Mouse (Mus musculus) cerebral cortex, adult 2 months (tissue): ENCODE measurements around the gene Mmel1.

Experiments used
- WGBS: fragments of 180-500 bp; shearing (Covaris S2); methylation state at CpG from one replicate; pipeline ENCODE4 v1.1.7; 2018; 5-methylcytosine and 5-hydroxymethylcytosine counted together

The Mmel1 gene

DNA sequence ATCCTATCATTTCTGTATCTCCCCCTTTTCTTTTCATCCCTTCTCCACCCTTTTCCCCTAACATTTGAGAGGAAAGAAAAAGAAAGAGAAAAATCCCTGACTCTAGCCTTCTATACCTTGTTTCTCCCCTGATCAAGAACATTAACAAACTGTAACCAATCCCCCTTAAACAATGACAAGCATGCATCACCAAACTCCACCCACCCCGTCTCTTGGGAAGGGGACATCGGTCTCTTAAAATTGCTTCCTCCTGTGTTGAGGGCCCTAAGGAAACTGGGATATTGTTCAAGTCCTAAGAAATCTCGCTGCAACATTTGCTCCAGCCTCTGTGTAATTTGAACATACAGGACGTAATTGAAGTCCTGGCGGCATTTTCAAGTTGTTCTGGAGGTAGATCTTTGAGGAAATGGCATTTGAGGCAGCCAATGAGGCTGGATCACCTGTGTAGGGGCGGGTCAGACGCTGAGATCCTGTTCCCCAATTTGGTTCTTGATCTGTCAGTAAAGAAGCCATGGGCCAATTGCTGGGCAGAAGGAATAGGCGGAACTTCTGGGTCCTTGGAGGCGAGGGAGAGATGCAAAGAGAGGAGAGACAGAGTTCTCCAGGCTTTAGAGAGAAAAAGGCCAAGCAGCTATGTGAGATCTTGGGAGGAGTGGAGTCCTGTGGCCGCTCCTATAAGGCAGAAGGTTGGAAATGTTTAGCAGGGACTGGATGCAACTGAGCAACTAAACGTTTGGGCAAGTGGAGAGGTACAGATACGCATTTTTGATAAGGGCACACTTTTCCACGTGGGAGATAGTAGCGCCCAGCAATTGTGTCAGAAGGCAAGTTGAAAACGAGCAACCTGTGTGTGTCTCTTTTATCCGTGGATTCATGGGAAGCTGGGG is 35.0 kb downstream of the Mmel1 start:
- 8% methylated on average over 16 of the region's 16 CpGs for WGBS

- WGBS: 37% methylated on average over 17 of the region's 17 CpGs
Observed at GRCm38 (mm10) chr4:154907833-154908232, 38.4 kb downstream of the Mmel1 start.

DNA sequence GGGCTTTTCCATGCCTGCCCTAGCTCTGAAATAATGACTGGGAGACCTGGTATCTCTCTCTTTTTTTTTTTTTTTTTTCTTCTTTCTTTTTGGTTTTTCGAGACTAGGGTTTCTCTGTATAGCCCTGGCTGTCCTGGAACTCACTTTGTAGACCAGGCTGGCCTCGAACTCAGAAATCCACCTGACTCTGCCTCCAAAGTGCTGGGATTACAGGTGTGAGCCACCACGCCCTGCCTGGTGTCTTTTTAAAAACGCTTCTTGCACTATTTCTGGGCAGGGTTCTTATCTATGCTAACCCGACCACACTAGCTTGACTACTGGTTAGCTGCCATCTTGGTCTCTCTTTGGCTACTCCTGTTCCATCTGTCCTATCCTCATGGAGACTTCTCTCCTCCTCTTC is 39.1 kb downstream of the Mmel1 start:
- WGBS: 95% methylated on average over 5 of the region's 5 CpGs

DNA sequence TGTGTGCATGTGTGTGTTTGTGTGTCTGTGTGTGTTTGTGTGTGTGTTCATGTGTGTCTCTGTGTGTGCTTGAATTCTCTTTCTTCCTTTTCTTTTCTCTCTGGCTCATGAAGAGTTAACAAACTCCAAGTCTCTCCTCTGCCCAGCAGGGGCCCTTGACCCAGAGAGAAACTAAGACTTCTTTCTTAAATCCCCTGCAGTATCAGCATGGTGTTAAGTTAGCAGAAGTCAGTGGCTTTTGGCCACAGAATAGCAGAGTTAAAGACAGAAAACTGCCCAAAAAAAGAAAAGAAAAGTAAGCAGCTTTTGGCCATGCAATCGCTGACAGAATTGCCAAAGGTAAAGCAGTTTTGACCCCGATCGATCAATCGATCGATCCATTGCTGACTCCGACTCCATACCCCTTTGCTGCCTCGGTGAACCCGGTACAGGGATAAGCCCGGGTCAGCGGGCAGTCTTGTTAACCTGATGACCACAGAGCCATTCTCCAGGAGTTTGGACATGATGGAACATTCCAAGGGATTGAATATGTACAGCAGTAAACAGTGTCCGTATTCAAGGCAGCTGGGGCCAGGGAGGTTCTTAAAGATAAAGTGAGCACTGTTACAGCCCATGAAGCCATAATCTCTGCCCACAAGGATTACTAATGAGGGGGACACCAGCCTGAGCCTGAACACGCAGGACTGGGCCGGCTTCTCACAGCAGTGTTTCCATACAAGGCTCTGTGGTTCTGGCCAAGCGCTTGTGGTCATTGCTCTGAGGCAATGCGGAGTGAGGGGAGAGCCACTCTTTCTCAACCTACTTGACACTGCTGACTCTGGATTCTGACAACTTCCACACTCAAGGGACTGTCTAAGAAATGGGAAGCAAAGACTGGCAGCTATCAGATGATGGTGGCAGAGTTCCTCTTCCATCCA is 41.5 kb downstream of the Mmel1 start:
- WGBS: 41% methylated on average over 15 of the region's 15 CpGs

DNA sequence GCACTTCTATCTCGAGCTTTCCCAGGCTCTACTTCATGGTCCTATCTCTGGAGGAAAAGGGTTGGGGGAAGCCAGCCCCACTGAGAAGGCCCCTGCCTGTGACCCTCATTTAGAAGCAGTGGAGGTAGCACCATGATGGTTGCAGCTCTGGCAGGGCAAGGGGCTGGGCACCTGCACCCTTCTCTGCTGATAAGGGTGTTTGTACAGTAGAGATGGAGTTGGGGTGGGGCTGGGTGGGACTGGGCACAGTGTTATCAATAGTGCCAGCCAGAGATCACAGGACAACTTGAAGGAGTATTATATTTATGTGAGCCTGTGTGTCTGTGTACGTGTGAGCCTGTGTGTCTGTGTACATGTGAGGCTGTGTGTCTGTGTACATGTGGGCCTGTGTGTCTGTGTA is 42.3 kb downstream of the Mmel1 start:
- 91% methylated on average over 2 of the region's 2 CpGs for whole genome bisulfite sequencing

DNA sequence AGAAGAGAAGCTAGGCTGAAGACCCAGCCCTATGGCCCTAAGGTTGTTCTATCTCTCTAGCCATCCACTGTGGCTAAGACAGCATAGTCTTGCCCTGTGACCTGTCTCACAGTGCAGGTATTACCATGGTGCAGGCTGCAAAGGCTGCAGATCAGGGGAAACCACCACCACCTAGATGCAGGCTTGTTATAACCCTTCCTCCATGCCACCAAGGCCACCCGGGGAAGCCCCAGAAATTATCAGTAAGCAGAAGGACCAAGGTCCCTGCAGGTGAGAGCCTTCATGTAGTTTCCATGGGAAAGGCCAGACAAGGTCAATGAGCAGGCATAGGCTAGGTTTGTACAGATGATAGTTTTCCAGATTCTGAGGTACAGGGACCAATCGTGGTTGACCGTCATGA is 44.5 kb downstream of the Mmel1 start:
- 96% methylated on average over 3 of the region's 3 CpGs for WGBS

GRCm38 (mm10) chr4:154914252-154914651 is 44.9 kb downstream of the Mmel1 start:
- WGBS: 96% methylated on average over 4 of the region's 4 CpGs

- 89% methylated on average over 3 of the region's 3 CpGs for WGBS
Observed at GRCm38 (mm10) chr4:154914707-154915106, 45.3 kb downstream of the Mmel1 start.

GRCm38 (mm10) chr4:154915286-154915685 is 45.9 kb downstream of the Mmel1 start:
- 83% methylated on average over 10 of the region's 10 CpGs for WGBS

DNA sequence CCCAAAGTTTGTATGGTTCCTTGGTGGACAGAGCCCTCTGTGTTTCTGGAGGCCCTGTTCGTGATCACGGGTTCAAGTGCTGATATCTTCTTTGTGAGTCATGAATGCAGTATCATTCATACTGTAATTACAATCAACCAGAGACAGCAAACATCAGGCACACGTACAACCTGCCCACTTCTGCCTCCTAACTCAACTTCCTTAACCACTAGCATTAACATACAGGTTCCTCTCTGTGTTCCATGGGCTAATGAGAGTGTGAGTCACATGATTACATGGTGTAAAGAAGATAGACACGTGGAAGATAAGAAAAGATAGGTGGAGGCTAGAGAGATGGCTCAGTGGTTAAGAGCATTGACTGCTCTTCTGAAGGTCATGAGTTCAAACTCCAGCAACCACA is 47.3 kb downstream of the Mmel1 start:
- WGBS: 89% methylated on average over 4 of the region's 4 CpGs

DNA sequence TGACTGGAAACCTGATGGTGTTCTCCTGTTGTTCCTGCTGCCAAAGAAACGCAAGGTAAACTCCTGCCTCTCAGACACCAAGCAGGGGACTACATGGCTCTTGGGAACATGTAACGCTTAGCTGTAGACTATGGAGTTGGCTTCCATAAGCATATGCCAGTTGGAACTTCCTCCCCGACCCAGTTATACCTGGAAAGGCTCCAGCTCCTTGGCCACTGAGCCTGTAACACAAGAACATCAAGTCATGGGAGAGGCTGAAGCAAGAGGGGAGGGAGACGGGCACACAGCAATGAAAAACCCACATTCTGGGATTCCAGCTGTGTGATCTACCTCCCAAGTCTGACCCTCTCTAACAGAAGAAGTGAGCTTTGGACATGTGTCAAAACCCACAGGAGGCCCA is 52.9 kb downstream of the Mmel1 start:
- WGBS: 70% methylated on average over 4 of the region's 4 CpGs

DNA sequence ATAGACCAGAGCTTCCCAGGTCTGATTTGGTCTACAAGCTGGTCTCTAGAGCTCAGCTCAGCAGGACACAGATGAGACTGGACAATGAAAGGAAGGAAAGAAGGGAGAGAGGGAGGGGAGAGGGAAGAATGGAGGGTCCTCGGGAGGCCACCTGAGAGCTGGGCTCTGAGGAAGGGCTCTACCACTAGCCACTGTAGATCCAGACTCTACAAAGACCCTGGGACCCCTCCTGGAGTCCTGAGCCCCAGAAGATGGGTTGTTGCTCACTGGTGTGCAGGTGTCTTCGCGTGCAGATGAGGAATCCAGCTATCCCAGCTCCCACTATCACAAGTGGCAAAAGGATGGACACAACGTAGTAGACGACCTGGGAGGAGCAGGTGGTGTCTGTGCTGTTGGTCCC is 53.5 kb downstream of the Mmel1 start:
- 88% methylated on average over 5 of the region's 5 CpGs for WGBS

DNA sequence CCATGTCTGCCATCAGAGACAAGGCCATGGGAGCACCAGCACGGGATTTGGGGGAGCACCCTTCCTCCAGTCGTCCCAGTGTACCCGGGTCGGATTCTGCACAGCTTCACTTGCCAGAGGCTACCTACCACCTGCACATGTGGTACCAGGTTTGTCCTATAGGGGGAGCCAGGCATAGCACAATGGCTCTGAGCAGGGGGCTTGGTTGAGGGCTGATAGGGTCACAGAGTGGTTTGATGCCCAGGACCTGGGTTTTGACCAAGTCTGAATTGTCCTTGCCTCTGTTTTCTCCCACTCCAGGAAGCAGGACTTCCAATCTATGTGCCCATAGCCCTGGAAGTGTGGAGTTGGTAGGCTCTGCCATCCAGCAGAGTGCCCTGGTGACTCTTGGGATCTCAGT is 56.0 kb downstream of the Mmel1 start:
- 65% methylated on average over 4 of the region's 4 CpGs for WGBS

DNA sequence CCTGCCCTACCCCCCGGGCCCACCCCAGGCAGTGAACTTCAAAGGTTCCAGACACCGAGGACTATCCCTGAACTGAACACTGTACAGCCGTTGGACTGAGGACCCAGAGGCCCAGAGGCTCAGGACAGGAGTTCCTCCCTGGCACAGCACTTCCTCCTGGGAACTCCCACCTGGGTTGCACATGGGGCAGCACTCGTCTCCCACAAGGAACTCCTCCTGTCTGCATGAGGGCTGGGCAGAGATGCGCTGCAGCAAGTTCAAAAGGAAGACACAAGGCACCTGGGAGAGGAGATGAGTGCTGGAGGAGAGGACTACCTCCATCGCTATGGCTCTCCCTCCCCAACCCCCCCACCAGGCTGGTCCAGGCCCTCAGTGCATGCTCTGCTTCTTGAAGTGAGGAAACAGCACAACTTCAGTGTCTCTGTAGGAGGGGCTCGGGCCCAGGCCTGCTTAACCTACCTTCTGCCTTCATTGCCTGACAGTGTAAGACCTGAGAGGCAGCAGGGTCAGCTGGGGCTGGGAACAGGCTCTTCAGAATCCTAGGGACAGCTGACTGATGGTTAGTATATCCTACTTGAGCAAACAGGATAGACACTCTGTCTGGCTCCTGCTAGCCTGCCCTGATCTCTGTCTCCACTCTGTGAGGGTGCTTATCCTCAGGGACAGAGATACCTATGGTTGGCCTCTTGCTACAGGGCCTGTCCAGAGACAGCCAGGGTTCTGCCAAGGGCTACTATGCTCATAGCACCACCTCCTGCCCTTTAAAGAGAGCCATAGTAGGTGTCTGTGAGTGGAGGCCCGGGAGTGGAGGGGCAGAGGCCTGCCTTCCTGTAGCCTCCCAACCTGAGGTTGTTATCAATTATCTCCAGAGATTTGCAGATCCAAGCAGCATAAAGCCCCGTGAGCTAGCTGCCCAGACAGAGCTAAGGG is 57.8 kb downstream of the Mmel1 start:
- whole genome bisulfite sequencing: 76% methylated on average over 9 of the region's 9 CpGs

DNA sequence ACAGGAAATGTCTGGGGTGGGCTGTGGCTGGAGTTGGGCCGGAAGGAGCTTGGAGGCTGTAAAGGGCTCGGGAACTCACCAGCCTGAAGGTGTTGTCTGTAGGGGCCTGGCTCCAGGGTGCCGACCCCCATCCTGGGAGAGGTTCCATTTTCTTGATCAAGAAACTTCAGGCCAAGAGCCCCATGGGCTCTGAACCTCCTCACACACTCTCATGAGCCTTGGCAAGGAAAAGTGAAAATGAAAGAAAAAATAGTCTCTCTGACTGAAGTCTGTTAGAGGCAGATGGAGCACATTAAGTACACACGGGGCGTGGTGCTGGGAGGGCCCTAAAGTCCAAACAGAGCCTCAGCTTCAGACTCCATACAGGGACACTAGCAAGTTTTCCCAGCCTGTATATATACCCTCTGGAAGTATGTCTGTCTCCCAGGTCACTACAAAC is 58.5 kb downstream of the Mmel1 start:
- 58% methylated on average over 5 of the region's 5 CpGs for WGBS

- 82% methylated on average over 12 of the region's 12 CpGs for WGBS
Observed at GRCm38 (mm10) chr4:154928395-154929087, 59.2 kb downstream of the Mmel1 start, which contains the start of gene Tnfrsf14. Gene Tnfrsf14 (minus strand): TSS chr4:154928563.

- WGBS: 77% methylated on average over 12 of the region's 12 CpGs
Observed at GRCm38 (mm10) chr4:154929088-154929660, 59.8 kb downstream of the Mmel1 start.

GRCm38 (mm10) chr4:154933306-154933907 is 64.0 kb downstream of the Mmel1 start:
- 65% methylated on average over 13 of the region's 13 CpGs for WGBS

- WGBS: 98% methylated on average over 2 of the region's 2 CpGs
Observed at GRCm38 (mm10) chr4:154934800-154935199, 65.4 kb downstream of the Mmel1 start.

DNA sequence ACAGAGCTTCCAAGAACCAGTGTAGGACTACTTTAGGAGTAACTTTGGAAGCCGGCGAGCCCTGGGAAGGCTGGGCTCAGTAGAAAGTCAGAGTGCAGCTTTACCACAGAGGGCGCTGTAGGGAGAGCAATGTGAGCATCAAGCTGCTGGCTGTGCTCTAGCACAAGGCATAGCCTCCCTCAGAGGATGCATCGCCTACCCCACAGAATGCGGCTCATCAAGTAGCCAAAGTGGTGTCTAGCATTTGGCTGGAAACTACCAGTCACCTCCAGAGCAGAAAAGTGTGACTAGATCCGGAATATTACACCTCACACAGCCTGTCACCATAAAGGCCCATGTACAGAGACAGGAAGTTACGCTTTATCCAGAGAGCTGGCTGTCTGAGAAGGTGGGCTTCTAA is 66.4 kb downstream of the Mmel1 start:
- 85% methylated on average over 7 of the region's 7 CpGs for WGBS
